Mouse (Mus musculus): ENCODE measurements around the gene Fgf15.

GRCm38 (mm10) chr7:144933796-144934195 is 37.5 kb downstream of the Fgf15 start:
- TF ChIP-seq EP300 (IDR thresholded peaks at IDR 0.05; ENCODE audit: low read depth in 1 of 2, low read length in 2 of 2) (no peak), POLR2A (IDR thresholded peaks at IDR 0.05; ENCODE audit: control insufficient read depth in 1 of 2, insufficient read depth in 1 of 2, low read depth in 1 of 2, low read length in 2 of 2, poor library complexity in 1 of 2) (no peak), MYB (IDR thresholded peaks at IDR 0.05; ENCODE audit: low read depth, low read length) (no peak), ZMIZ1 (IDR thresholded peaks at IDR 0.05; ENCODE audit: low read depth, low read length) (no peak), RCOR1 (IDR thresholded peaks at IDR 0.05; ENCODE audit: low read depth, low read length) (no peak), ZKSCAN1 (IDR thresholded peaks at IDR 0.05; ENCODE audit: low read depth, low read length) (no peak), CTCF (IDR thresholded peaks at IDR 0.05 in 2 of 3, conservative IDR thresholded peaks at IDR 0.05 in 1 of 3; ENCODE audit: control insufficient read depth in 1 of 3, insufficient read depth in 1 of 3, low read depth in 2 of 3, low read length in 3 of 3, poor library complexity in 1 of 3, severe bottlenecking in 1 of 3) (no peak), TAL1 (IDR thresholded peaks at IDR 0.05; ENCODE audit: low read length) (no peak)
